Mouse (Mus musculus) neural tube, embryonic 10.5 days (tissue): ENCODE data around the gene Gm14124.
"Not testable (repeated sequence)": the region's sequence is repeated elsewhere in the genome, so short reads cannot be mapped to it uniquely, and the experiment has no call there.

Experiments
- DNase-seq: peaks from one replicate; pipeline ENCODE4 v3.0.0-alpha.2; 2017; ENCODE audit warnings: low spot score; ENCODE audit errors: extremely low spot score

Gene Gm14124

DNA sequence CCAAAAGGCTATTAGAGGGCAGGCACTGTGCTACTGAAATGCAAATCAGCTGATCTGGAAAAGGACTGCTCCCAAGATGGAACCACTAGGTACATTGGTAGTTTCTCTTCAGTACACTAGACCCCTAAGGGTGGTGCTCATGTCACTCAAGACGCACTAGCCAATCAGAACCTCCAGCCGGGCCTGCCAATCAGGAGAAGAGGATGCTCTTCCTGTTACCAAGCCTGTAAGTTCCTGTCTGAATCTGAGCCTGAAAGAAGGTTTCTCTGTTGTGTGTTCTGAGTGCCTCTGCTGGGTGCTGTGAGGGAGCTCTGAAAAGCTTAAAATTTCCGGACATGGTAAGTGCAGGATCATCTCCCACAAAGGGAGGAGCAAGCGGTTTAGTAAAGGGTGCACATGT, at the start of gene Gm14124:
TSS of gene Gm14124 (plus strand) at position 227 of the 400 bp plus-strand sequence.
- not testable (repeated sequence) for DNase-seq

DNA sequence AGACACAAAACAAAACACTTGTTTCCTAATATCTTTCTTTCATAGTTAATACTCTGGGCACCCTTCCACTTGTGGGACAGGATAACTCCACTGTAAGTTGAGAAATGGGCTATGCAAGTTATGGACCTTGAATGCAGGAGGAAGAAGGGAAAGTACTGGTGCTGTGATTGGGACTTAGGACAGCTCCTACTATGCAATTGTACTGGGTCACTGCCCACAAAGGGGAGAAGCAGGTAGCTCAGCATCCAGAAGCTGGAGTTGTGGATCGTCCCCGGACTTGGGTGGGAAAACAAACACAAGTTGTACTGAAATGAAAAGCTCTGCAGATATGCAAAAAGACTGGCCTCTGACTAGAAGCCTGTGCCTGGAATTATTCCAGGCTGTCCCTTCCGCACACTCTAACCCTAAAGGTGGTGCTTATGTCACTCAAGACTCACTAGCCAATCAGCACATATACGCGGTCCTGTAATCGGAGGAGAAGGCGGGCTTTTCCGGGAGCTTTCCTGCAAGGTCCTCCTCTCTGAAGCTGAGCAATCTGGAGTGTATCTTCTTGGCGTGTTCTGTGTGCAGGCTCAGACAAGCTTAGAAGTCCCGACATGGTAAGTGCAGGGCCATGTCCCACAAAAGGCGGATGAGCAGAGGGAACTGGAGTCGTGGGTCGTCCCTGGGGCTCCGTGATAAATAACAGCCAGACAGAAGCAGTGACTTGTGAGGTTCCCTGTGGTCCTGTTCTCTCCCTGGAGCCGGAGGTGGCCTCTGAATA, 39.5 kb upstream of the Gm14124 start, which contains the start of gene Zfp937:
TSS of gene Zfp937 (plus strand) at position 474 of the 763 bp plus-strand sequence.
- peak; percentile 68 for DNase-seq

DNA sequence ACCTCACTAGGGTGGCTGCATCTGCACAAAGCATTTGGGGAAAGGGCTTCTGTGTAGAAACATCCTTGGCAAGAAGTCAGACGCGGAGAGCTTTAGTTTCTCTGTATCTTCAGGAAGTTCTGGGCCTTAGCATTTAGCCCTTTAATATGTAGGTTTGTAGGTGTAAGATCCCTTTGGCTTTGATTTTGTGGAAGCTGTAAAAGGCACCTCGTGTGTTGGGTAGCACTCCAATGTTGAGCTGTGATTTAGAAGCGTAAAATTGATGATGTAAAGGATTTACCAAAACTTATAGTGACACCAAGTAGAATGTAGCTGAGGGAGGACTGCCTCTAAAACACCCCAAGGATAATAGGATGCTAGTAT, 39.0 kb upstream of the Gm14124 start:
- DNase-seq: not testable (repeated sequence)

DNA sequence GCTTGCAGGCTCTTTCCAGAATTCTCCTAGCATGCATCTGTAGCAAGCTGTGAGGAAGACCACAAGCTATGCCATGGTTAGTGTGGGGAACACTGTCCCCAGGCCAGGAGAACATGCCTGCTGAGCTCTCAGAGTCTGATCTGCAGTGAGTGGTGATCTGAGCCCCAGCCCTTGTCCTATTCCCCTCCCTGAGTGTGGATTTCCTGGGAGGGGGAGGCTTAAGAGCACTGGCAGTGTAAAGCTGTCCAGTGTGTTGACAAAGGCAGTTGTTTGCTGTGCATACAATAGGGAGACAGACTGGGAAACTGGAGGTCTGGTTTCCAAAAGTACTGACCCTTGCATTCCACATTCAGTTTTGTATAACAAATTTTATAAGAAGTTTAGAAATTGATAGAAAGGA, 34.1 kb upstream of the Gm14124 start:
- DNase-seq: not testable (repeated sequence)

DNA sequence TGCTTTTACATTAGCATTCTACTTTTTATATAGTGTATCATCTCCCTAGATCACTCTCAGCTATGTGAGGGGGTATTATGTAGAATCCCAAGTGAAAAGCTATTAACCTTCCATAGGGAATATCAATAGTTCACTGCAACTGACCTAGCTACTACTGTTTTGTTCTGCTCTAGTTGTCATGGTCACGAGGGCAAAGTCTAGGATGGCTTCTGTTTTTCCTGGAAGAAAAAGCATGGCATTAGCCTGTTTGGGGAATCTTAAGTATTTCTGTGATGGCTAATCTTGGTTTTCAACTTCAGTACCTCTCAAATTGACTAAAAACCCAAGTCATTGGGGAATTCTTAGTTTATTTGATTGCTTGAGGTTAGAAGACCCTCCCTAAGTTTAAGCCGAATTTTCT, 14.1 kb upstream of the Gm14124 start:
- DNase-seq: no peak

DNA sequence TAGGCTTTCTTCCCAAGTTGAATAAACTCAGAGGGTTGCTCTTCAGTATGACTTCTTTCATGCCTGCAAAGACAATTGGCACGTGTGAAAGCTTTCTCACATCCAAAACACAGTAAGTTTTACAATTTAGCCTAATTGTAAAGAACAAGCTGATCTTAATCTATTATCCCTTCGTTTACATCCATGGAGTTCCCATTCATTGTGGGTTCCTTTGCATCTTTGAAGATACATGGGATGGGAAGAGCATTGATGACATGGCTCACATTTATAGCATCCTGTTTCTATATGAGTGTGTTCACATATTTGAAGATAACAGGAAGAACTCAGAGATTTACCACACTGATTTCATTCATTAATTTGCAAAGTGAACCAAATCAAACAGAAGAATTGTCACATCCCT, 1.8 kb upstream of the Gm14124 start, which contains the start of gene Gm21994:
TSS of gene Gm21994 (minus strand) at position 101 of the 400 bp plus-strand sequence.
- DNase-seq: not testable (repeated sequence)

DNA sequence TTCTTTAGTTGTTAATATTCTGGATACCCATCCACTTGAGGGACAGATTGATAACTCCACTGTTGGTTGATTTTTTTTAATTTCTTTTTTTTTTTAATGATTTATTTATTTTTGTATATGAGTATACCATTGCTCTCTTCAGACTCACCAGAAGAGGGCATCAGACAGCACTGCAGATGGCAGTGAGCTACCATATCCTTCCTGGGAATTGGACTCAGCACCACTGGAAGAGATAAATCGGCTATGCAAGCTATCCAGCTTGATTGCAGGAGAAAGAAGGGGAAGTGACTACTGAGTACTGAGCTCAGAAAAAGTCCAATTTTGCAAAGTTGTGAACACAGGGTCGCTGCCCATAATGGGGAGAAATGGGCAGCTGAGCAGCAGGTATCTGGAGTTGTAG, 456 bp upstream of the Gm14124 start:
- not testable (repeated sequence) for DNase-seq

DNA sequence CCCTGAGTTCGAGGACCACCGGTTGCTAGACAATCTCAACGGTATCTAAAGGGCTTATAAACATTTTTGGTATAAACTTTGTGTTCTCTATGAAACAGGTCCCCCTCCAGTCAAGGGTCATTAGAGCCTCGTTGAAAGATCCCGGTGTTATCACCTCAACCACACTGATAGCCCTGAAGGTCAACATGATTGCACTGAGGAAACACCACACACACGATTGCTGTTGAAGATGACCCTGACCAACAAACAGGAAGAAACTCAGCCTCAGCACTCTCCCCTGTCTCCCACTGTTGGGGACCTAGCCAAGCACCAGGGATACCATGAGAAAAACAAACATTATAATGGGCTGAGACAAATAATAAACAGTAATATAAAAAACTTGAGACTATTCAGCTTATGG, 36.4 kb downstream of the Gm14124 start:
- no peak for DNase-seq

DNA sequence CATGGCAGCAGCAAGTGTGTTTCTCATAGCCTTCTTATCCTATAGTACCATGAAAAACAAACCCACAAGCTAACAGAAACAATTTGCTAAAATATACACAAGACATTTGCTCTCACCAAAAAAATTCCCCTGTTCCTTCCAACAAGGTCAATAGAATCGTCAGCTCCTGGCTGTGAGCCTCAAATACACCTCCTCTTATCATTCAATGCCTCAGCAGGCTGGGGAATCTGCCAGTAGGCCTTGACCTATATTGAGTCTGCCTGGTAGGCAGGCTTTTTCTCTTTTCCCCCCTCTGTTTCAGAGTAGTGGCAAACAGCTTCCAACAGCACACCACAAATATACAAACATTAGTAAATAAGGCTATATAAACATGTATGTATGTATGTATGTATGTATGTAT, 41.8 kb downstream of the Gm14124 start:
- no peak for DNase-seq

DNA sequence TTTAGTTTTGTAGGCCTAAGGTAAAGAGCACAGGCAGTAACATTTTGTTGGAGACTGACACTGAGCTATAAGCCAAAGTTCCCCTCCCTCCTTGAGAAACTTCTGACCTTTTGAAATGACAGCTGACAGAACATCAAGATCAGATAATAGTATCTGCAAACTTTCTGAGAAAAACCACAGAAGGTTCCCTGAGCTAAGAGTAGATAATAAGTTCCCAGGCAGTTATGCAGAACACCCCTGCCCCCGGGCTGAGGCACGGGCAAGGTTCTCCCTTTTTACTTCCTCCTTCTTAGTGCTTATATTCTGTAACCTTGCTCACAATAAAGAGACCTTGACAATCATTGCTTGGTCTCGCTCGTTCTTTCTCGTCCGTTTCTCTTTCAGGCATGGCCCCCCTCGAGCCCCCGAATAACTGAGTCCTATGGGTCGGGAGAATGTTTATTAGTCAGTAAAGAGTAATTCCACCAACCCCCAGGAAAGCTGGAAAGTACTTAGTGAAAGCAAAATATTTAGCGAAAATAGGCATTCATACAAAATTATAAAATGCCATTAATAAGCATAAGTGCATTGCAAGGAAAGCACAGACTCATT, 50.0 kb downstream of the Gm14124 start:
- DNase-seq: no peak

DNA sequence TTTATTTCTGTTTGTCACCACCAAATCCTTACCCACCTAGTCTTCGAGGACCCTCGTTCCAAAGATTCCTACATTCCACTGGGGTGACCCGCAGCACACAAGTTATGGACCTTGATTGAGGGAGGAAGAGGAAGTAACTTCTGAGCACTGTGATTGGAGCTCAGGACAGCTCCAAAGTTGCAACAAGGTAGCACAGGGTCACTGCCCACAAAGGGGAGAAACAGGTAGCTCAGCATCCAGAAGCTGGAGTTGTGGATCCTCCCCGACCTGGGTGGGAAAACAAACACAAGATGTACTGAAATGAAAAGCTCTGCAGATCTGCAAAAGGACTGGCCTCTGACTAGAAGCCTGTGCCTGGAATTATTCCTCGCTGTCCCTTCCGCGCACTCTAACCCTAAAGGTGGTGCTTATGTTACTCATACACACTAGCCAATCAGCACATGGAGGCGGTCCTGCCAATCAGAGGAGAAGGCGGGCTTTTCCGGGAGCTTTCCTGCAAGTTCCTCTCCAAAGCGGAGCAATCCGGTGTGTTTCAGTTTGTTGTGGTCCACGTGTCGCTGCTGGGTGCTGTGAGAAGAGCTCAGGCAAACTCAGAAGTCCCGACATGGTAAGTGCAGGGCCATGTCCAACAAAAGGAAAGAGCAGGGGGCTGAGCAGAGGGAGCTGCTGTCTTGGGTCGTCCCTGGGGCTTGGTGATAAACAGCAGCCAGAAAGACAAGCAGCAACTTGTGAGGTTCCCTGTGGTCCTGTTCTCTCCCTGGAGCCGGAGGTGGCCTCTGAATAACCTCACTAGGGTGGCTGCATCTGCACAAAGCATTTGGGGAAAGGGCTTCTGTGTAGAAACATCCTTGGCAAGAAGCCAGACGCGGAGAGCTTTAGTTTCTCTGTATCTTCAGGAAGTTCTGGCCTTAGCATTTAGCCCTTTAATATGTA, 53.9 kb downstream of the Gm14124 start:
- DNase-seq: peak; percentile 84

DNA sequence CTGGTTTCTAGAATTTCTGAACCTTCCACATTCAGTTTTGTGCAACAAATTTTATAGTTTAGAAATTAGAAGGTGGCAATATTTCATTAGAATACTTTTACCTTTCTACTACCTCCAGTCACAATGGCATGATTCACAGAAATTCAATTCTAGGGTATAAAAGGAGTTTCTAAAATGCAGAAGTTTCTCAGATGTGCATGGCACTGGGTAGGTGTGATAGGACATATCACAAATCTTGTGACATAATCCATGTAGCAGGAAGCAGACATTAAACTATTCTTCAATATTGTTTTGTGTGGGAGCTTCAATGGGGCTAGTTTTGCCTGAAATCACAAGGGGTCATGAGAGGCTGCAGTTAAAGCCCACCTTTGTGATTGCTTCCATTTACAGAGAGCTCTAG, 58.8 kb downstream of the Gm14124 start:
- DNase-seq: no peak

DNA sequence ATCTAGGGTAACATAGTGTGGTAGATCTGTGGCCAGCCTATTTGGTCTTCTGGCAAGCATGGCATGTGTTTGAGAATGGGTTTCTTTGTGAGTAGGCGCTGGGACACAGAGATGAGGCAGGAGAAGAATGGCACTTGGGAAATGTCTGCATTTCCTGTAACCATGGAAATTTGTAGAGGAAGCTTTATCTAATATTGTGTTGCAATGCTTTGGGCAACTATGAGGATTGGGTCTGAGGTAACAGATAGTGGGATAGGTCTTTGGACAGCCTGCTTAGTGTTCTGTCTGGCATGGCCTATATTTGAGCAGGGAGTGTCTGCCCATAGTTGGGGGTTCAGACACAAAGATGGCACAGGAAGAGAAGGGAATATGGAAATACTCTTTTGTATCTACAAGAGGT, 61.7 kb downstream of the Gm14124 start:
- no peak for DNase-seq
